Mouse (Mus musculus) liver, embryonic 14.5 days (tissue): ENCODE measurements around the gene Kansl3.

ENCODE experiments used
- CTCF ChIP-seq: IDR thresholded peaks from 2 replicates; pipeline ENCODE4 v1.5.1; 2016; ENCODE audit warnings: antibody characterized with exemption, low read depth, control low read depth
- EP300 ChIP-seq: IDR thresholded peaks from 2 replicates; pipeline ENCODE4 v1.6.1; 2016; ENCODE audit warnings: antibody characterized with exemption, low read depth

- no peak for TF ChIP-seq EP300
- TF ChIP-seq CTCF = no peak
Observed at GRCm38 (mm10) chr1:36304764-36305163, 64.2 kb downstream of the Kansl3 start.
